Mouse (Mus musculus) midbrain, embryonic 13.5 days (tissue): ENCODE data around the gene Nostrin. TPM values are rescaled to one million over a fixed set of nuclear protein-coding genes. Genes with fewer than 3 reads are reported as not detected.

ENCODE experiments used
- ATAC-seq: fragments of 200-750 bp; cut with Nextera tagmentation; 2 replicates; pipeline ENCODE4 v1.8.0; 2017; ENCODE audit warnings: mild to moderate bottlenecking, moderate TSS enrichment, moderate library complexity
- H3K27ac ChIP-seq: fragments of 300-500 bp; sonication (generic); 2 replicates; pipeline ENCODE4 v1.5.1; 2015; ENCODE audit warnings: inconsistent platforms, mild to moderate bottlenecking, moderate library complexity
- H3K27me3 ChIP-seq: fragments of 300-500 bp; sonication (generic); 2 replicates; pipeline ENCODE4 v1.6.1; 2015; ENCODE audit warnings: mild to moderate bottlenecking, inconsistent platforms
- H3K36me3 ChIP-seq: fragments of 300-500 bp; sonication (generic); 2 replicates; pipeline ENCODE4 v1.6.1; 2015; ENCODE audit warnings: mild to moderate bottlenecking, inconsistent platforms
- H3K4me1 ChIP-seq: fragments of 300-500 bp; sonication (generic); replicated peaks from 2 replicates; pipeline ENCODE4 v1.6.1; 2015; ENCODE audit warnings: inconsistent platforms
- H3K4me2 ChIP-seq: fragments of 300-500 bp; sonication (generic); replicated peaks from 2 replicates; pipeline ENCODE4 v1.6.1; 2015; ENCODE audit warnings: moderate library complexity, mild to moderate bottlenecking, inconsistent platforms
- H3K4me3 ChIP-seq: fragments of 300-500 bp; sonication (generic); replicated peaks from 2 replicates; pipeline ENCODE4 v1.5.1; 2015; ENCODE audit warnings: mild to moderate bottlenecking, inconsistent platforms
- H3K9ac ChIP-seq: fragments of 300-500 bp; sonication (generic); replicated peaks from 2 replicates; pipeline ENCODE4 v1.6.1; 2015; ENCODE audit warnings: mild to moderate bottlenecking, inconsistent platforms
- H3K9me3 ChIP-seq: fragments of 300-500 bp; sonication (generic); 2 replicates; pipeline ENCODE4 v1.6.1; 2016; ENCODE audit warnings: mild to moderate bottlenecking, inconsistent platforms
- WGBS: fragments of 180-500 bp; shearing (Covaris S2); methylation state at CpG from one replicate; pipeline ENCODE4 v1.1.7; 2015; 5-methylcytosine and 5-hydroxymethylcytosine counted together
- polyA plus RNA-seq: library from polyadenylated mRNA; unstranded; fragments of >200 nt; fragmentation: Nextera tagmentation; extraction: Ambion mirVana; gene quantifications from 2 replicates; pipeline ENCODE4 v1.2.1, GENCODE M21; 2015

The Nostrin gene
- polyA plus RNA-seq, 1 experiment from 2014 or later: 0.50 TPM

GRCm38 (mm10) chr2:69234976-69235678 lies 99.5 kb downstream of the Nostrin start:
- H3K27me3 ChIP-seq: no peaks in the 10 kb centered on the region
- peak; percentile 66 for ATAC-seq
- no peaks in the 10 kb centered on the region for H3K4me1 ChIP-seq
- H3K4me3 ChIP-seq: no peak overlapping the region
- WGBS: 47% methylated on average over 5 of the region's 5 CpGs
- no peak overlapping the region for H3K4me2 ChIP-seq
- no peaks in the 10 kb centered on the region for H3K9me3 ChIP-seq
- H3K36me3 ChIP-seq: no peaks in the 10 kb centered on the region
- H3K9ac ChIP-seq: no peak overlapping the region
- H3K27ac ChIP-seq: no peak overlapping the region

Other genes starting within 250 kb of the Nostrin start
- gene Spc25, start 70.4 kb downstream of the Nostrin start, polyA plus RNA-seq: 87.8 and 88.3 TPM in 2 replicates
- not detected in 2 replicates for gene G6pc2, start 75.3 kb downstream of the Nostrin start, polyA plus RNA-seq
- gene Abcb11, start 206.8 kb downstream of the Nostrin start, polyA plus RNA-seq: not detected in 2 replicates
- not detected in 2 replicates for gene Dhrs9, start 244.6 kb downstream of the Nostrin start, polyA plus RNA-seq